Mouse (Mus musculus) kidney, postnatal 0 days (tissue): ENCODE measurements around the gene Ndrg3. TPM values are rescaled to one million over a fixed set of nuclear protein-coding genes. Genes with fewer than 3 reads are reported as not detected.
"Not testable (repeated sequence)": the region's sequence is repeated elsewhere in the genome, so short reads cannot be mapped to it uniquely, and the experiment has no call there.

Source experiments
- ATAC-seq: fragments of 200-750 bp; cut with Nextera tagmentation; replicated peaks from 2 replicates; pipeline ENCODE4 v1.8.0; 2017; ENCODE audit warnings: low read depth, moderate number of reproducible peaks, moderate TSS enrichment, moderate library complexity; ENCODE audit not compliant: low FRiP score
- DNase-seq: peaks from one replicate; pipeline ENCODE4 v3.0.0-alpha.2; 2016; ENCODE audit warnings: low spot score
- H3K27ac ChIP-seq: fragments of 300-500 bp; sonication (generic); 2 replicates; pipeline ENCODE4 v1.5.1; 2014; ENCODE audit warnings: mild to moderate bottlenecking
- H3K27me3 ChIP-seq: fragments of 300-500 bp; sonication (generic); 2 replicates; pipeline ENCODE4 v1.6.1; 2014; ENCODE audit warnings: low read length, mixed read lengths; ENCODE audit not compliant: insufficient read depth
- H3K36me3 ChIP-seq: fragments of 300-500 bp; sonication (generic); 2 replicates; pipeline ENCODE4 v1.6.1; 2014; ENCODE audit warnings: low read length, mixed read lengths; ENCODE audit not compliant: insufficient read depth
- H3K4me1 ChIP-seq: fragments of 300-500 bp; sonication (generic); replicated peaks from 2 replicates; pipeline ENCODE4 v1.6.1; 2014; ENCODE audit warnings: antibody characterized with exemption, low read length, mixed read lengths; ENCODE audit not compliant: insufficient read depth
- H3K4me2 ChIP-seq: fragments of 300-500 bp; sonication (generic); 2 replicates; pipeline ENCODE4 v1.6.1; 2014; ENCODE audit warnings: mild to moderate bottlenecking, low read length, moderate library complexity, mixed read lengths
- H3K4me3 ChIP-seq: fragments of 300-500 bp; sonication (generic); replicated peaks from 2 replicates; pipeline ENCODE4 v1.5.1; 2014; ENCODE audit warnings: low read depth, low read length
- H3K9ac ChIP-seq: fragments of 300-500 bp; sonication (generic); 2 replicates; pipeline ENCODE4 v1.6.1; 2014; ENCODE audit warnings: low read depth, low read length
- H3K9me3 ChIP-seq: fragments of 300-500 bp; sonication (generic); replicated peaks from 2 replicates; pipeline ENCODE4 v1.6.1; 2016; ENCODE audit warnings: low read length, inconsistent platforms, mixed read lengths
- CTCF ChIP-seq: IDR thresholded peaks from 2 replicates; pipeline ENCODE4 v1.5.1; 2016; ENCODE audit warnings: antibody characterized with exemption, low read depth, mild to moderate bottlenecking, moderate library complexity
- WGBS: fragments of 180-500 bp; shearing (Covaris S2); extraction: QIAGEN DNeasy Blood & Tissue Kit; methylation state at CpG from one replicate; pipeline ENCODE4 v1.1.7; 2014; 5-methylcytosine and 5-hydroxymethylcytosine counted together
- polyA plus RNA-seq: library from polyadenylated mRNA; unstranded; fragments of >200 nt; fragmentation: Nextera tagmentation; extraction: Ambion mirVana; gene quantifications from 2 replicates; pipeline ENCODE4 v1.2.1, GENCODE M21; 2015

The Ndrg3 gene
- polyA plus RNA-seq, 1 experiment from 2014 or later, result 45.8 TPM

- Histone ChIP-seq H3K27me3 (no peaks in the 10 kb centered on the region), H3K9ac (no peak overlapping the region), H3K9me3 (no peaks in the 10 kb centered on the region), H3K4me1 (no peaks in the 10 kb centered on the region), H3K36me3 (no peaks in the 10 kb centered on the region), H3K4me3 (no peak overlapping the region), H3K4me2 (no peak overlapping the region), H3K27ac (no peak overlapping the region)
- DNase-seq, result no peak
- TF ChIP-seq CTCF, result no peak
- no peak for ATAC-seq
- WGBS, result 85% methylated on average over 5 of the region's 5 CpGs
These were observed 37.4 kb downstream of the Ndrg3 start for GRCm38 (mm10) chr2:156954463-156954862.

- no peaks in the 10 kb centered on the region for H3K27me3 ChIP-seq
- DNase-seq (peak; percentile 13), ATAC-seq (peak; percentile 85)
- 71% methylated on average over 10 of the region's 10 CpGs for WGBS
- TF ChIP-seq CTCF, result no peak
- H3K9ac ChIP-seq, result no peak overlapping the region
- no peak overlapping the region for H3K27ac ChIP-seq
- peaks cover 10% of the 10 kb centered on the region; the same call in 1 of the 2 replicates for H3K36me3 ChIP-seq
- no peaks in the 10 kb centered on the region for H3K4me1 ChIP-seq
- H3K4me3 ChIP-seq, result no peak overlapping the region
- H3K9me3 ChIP-seq, result no peaks in the 10 kb centered on the region
- no peak overlapping the region for H3K4me2 ChIP-seq
These were observed 40.4 kb downstream of the Ndrg3 start for GRCm38 (mm10) chr2:156951301-156952094.

GRCm38 (mm10) chr2:156950816-156951215 lies 41.0 kb downstream of the Ndrg3 start:
- Histone ChIP-seq H3K27ac (no peak overlapping the region), H3K9me3 (no peaks in the 10 kb centered on the region), H3K4me2 (no peak overlapping the region), H3K9ac (no peak overlapping the region), H3K4me3 (no peak overlapping the region), H3K36me3 (peaks cover 10% of the 10 kb centered on the region; the same call in 1 of the 2 replicates), H3K27me3 (no peaks in the 10 kb centered on the region), H3K4me1 (no peaks in the 10 kb centered on the region)
- 97% methylated on average over 3 of the region's 3 CpGs for WGBS
- no peak for TF ChIP-seq CTCF
- ATAC-seq, result no peak
- no peak for DNase-seq

GRCm38 (mm10) chr2:156941523-156941922 lies 50.3 kb downstream of the Ndrg3 start:
- not testable (repeated sequence) for H3K27ac ChIP-seq, H3K27me3 ChIP-seq, H3K4me3 ChIP-seq, H3K36me3 ChIP-seq, H3K4me2 ChIP-seq, H3K9me3 ChIP-seq, H3K9ac ChIP-seq, DNase-seq, ATAC-seq, H3K4me1 ChIP-seq
- WGBS, result 36% methylated on average over 9 of the region's 9 CpGs

- ATAC-seq, result not testable (repeated sequence)
- WGBS, result 62% methylated on average over 6 of the region's 6 CpGs
These were observed 51.9 kb downstream of the Ndrg3 start for GRCm38 (mm10) chr2:156939926-156940325.

GRCm38 (mm10) chr2:156937795-156938194 lies 54.1 kb downstream of the Ndrg3 start:
- no peak for TF ChIP-seq CTCF
- no peak for ATAC-seq
- Histone ChIP-seq H3K9me3 (no peaks in the 10 kb centered on the region), H3K4me1 (no peaks in the 10 kb centered on the region), H3K4me2 (no peak overlapping the region), H3K27me3 (no peaks in the 10 kb centered on the region), H3K27ac (no peak overlapping the region), H3K9ac (no peak overlapping the region), H3K36me3 (no peaks in the 10 kb centered on the region), H3K4me3 (no peak overlapping the region)
- DNase-seq, result no peak
- WGBS, result 72% methylated on average over 2 of the region's 2 CpGs

More at GRCm38 (mm10) chr2:156939926-156940325, 51.9 kb downstream of the Ndrg3 start:
- not testable (repeated sequence) for H3K27ac ChIP-seq, H3K9ac ChIP-seq, H3K36me3 ChIP-seq, H3K4me3 ChIP-seq, H3K27me3 ChIP-seq, H3K4me1 ChIP-seq, DNase-seq, H3K4me2 ChIP-seq, H3K9me3 ChIP-seq
